Mouse (Mus musculus): ENCODE results near the gene Mrpl38. TPM values are rescaled to one million over a fixed set of nuclear protein-coding genes. Genes with fewer than 3 reads are reported as not detected.
"Not testable (repeated sequence)": the region's sequence is repeated elsewhere in the genome, so short reads cannot be mapped to it uniquely, and the experiment has no call there.

Gene Mrpl38
- polyA plus RNA-seq, 1 experiment from 2014 or later = 94.8 TPM

DNA sequence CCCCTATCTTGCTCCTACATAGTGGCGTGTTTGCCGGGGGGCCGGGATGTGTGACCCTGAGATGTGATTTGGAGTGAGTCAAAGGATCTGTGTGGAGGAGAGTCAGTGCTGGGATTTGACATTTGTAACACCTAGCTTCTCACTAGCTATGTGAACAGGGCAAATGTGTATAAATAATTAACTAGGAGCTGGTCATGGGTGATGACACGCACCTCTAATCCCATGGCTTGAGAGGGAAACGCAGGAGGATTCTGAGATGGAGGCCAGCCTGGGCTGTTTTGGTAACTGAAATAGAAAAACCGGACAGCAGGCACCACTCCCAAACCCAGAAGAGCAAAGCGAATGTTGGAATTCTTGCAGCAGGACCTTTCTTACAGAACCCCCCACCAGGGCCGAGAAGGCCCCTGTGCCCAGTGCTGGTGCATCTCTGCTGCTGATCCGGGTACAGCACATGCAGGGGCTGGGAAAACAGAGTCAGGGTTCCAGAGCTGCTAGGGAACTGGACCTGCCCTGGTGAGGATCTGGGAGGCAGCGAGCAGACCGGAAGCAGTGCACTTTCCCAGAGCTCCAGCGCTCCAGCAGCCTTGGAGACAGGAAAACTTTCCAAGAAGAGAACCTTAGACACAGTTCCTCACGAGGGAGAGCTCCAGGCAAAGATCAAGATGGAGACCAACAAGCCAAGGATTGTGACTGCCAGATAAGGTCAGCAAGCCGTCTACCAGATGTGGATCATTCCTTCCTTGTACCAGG lies 39.8 kb downstream of the Mrpl38 start:
- no peak for ATAC-seq (ENCODE audit: insufficient read depth, low FRiP score, low read depth)
- WGBS = 63% methylated on average over 14 of the region's 14 CpGs
- Histone ChIP-seq H3K4me1 (peaks cover 51% of the 10 kb centered on the region), H3K36me3 (no peaks in the 10 kb centered on the region), H3K27me3 (replicated peaks) (no peaks in the 10 kb centered on the region), H3K4me3 (replicated peaks) (no peak overlapping the region), H3K9ac (no peak overlapping the region), H3K9me3 (no peaks in the 10 kb centered on the region), H3K27ac (peak overlapping the region; percentile 72), H3K4me2 (no peak overlapping the region)

- H3K4me1 ChIP-seq = peaks cover 29% of the 10 kb centered on the region
These were observed 42.2 kb downstream of the Mrpl38 start for GRCm38 (mm10) chr11:116096213-116097108.

DNA sequence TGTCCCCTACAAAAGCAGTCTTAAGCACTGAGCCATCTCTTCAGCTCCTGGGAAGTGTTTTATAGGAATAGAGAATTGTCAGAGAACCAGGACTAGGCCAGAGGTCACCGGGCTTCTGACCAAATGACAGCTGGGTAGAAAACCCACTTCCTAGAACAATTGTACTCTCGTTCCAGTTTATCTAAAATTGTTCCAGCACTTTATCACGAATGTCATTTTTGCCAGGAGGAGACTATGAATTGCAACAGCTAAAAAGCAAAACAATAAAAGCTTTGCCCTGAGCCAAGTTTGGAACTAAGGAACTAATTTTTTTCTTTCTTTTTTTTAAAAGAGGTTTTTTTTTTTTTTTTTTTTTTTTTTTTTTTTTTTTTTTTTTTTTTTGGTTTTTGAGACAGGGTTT lies 43.1 kb downstream of the Mrpl38 start:
- no peak overlapping the region for H3K4me2 ChIP-seq
- ATAC-seq (ENCODE audit: insufficient read depth, low FRiP score, low read depth) = no peak
- H3K9me3 ChIP-seq = no peaks in the 10 kb centered on the region
- H3K4me3 ChIP-seq (replicated peaks) = no peak overlapping the region
- H3K27me3 ChIP-seq (replicated peaks) = no peaks in the 10 kb centered on the region
- no peaks in the 10 kb centered on the region for H3K36me3 ChIP-seq
- peak overlapping the region; percentile 5; the same call in 1 of the 2 replicates for H3K27ac ChIP-seq
- H3K9ac ChIP-seq = no peak overlapping the region
- 65% methylated on average over 3 of the region's 3 CpGs for WGBS
- peaks cover 20% of the 10 kb centered on the region for H3K4me1 ChIP-seq

More at GRCm38 (mm10) chr11:116096213-116097108, 42.2 kb downstream of the Mrpl38 start:
- WGBS = 80% methylated on average over 5 of the region's 5 CpGs
- Histone ChIP-seq H3K9me3 (no peaks in the 10 kb centered on the region), H3K4me2 (no peak overlapping the region), H3K4me3 (replicated peaks) (no peak overlapping the region), H3K27me3 (replicated peaks) (no peaks in the 10 kb centered on the region), H3K9ac (no peak overlapping the region), H3K27ac (no peak overlapping the region), H3K36me3 (no peaks in the 10 kb centered on the region)
- ATAC-seq (ENCODE audit: insufficient read depth, low FRiP score, low read depth) = no peak

- Histone ChIP-seq H3K9ac (no peak overlapping the region), H3K27ac (no peak overlapping the region), H3K9me3 (no peaks in the 10 kb centered on the region), H3K4me1 (peaks cover 6% of the 10 kb centered on the region; the same call in 1 of the 2 replicates), H3K27me3 (replicated peaks) (no peaks in the 10 kb centered on the region), H3K36me3 (no peaks in the 10 kb centered on the region), H3K4me2 (no peak overlapping the region), H3K4me3 (replicated peaks) (no peak overlapping the region)
- ATAC-seq (ENCODE audit: insufficient read depth, low FRiP score, low read depth) = no peak
- WGBS = 39% methylated on average over 16 of the region's 16 CpGs
These were observed 44.7 kb downstream of the Mrpl38 start for GRCm38 (mm10) chr11:116093771-116094565.

GRCm38 (mm10) chr11:116092959-116093358 lies 45.7 kb downstream of the Mrpl38 start:
- H3K27ac ChIP-seq; H3K27me3 ChIP-seq (replicated peaks); H3K4me1 ChIP-seq; H3K9ac ChIP-seq; H3K9me3 ChIP-seq; H3K4me3 ChIP-seq (replicated peaks); H3K4me2 ChIP-seq; H3K36me3 ChIP-seq; ATAC-seq (ENCODE audit: insufficient read depth, low FRiP score, low read depth): not testable (repeated sequence)
- 88% methylated on average over 6 of the region's 6 CpGs for WGBS

DNA sequence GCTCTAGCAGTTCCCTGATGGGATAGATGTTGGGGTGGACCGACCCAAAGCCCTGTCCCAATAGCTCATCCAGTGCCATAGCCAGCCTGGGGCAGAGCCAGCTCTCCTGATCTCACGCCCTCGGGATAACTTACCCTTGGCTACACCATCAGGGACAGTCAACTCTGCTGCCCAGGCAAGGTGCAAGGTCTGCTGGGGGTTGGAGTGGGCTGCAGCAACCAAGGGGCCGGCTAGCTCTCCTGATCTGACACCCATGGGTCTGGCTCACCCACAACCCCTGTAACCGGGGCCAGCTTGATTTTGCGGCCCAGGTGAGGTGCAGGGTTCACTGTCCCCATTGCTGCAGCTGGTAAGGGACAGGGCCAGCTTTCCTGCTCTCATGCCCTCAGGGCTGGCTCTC lies 47.1 kb downstream of the Mrpl38 start:
- no peak overlapping the region for H3K4me2 ChIP-seq
- no peaks in the 10 kb centered on the region for H3K27me3 ChIP-seq (replicated peaks)
- no peaks in the 10 kb centered on the region for H3K9me3 ChIP-seq
- ATAC-seq (ENCODE audit: insufficient read depth, low FRiP score, low read depth) = no peak
- no peaks in the 10 kb centered on the region for H3K36me3 ChIP-seq
- no peak overlapping the region for H3K9ac ChIP-seq
- peaks cover 4% of the 10 kb centered on the region; the same call in 1 of the 2 replicates for H3K4me1 ChIP-seq
- H3K27ac ChIP-seq = no peak overlapping the region
- H3K4me3 ChIP-seq (replicated peaks) = no peak overlapping the region
- 83% methylated on average over 6 of the region's 6 CpGs for WGBS

- Histone ChIP-seq H3K9ac (no peak overlapping the region), H3K4me1 (peaks cover 20% of the 10 kb centered on the region), H3K27me3 (replicated peaks) (no peaks in the 10 kb centered on the region), H3K9me3 (no peaks in the 10 kb centered on the region), H3K36me3 (no peaks in the 10 kb centered on the region), H3K4me2 (no peak overlapping the region), H3K4me3 (replicated peaks) (no peak overlapping the region), H3K27ac (no peak overlapping the region)
- ATAC-seq (ENCODE audit: insufficient read depth, low FRiP score, low read depth) = no peak
- 93% methylated on average over 6 of the region's 6 CpGs for WGBS
These were observed 49.1 kb downstream of the Mrpl38 start for GRCm38 (mm10) chr11:116089545-116089944.

DNA sequence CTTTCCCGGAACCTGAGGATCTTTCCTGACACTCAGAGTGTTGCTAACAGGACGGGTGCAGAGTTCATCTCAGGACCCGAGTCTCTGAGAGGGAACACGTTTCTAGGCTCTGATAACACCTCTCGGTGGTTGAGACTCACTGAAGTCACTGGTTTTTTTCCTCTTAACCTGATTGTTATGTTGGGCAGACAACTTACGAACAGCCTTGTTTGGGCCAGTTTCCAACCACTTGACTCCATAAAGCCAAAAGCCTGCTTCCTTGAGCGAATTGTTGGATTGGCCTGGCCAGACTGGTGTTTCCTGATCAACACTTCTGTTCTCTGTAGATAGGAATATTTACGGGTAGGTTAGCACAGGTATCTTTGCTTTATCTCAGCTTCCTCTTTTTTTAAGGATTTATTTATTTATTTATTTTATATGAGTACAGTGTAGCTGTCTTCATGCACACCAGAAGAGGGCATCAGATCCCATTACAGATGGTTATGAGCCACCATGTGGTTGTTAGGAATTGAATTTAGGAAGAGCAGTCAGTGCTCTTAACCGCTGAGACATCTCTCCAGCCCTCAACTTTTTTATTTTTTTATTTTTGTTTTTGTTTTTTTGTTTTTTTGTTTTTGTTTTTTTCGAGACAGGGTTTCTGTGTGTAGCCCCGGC lies 49.8 kb downstream of the Mrpl38 start:
- Histone ChIP-seq H3K4me2 (no peak overlapping the region), H3K9ac (no peak overlapping the region), H3K27ac (no peak overlapping the region), H3K27me3 (replicated peaks) (no peaks in the 10 kb centered on the region), H3K9me3 (no peaks in the 10 kb centered on the region), H3K4me3 (replicated peaks) (no peak overlapping the region), H3K4me1 (peaks cover 20% of the 10 kb centered on the region), H3K36me3 (peaks cover 2% of the 10 kb centered on the region; the same call in 1 of the 2 replicates)
- ATAC-seq (ENCODE audit: insufficient read depth, low FRiP score, low read depth) = no peak
- WGBS = 77% methylated on average over 11 of the region's 11 CpGs

- peaks cover 9% of the 10 kb centered on the region for H3K36me3 ChIP-seq
- no peak overlapping the region; the same call in 1 of the 2 replicates for H3K27ac ChIP-seq
- no peak overlapping the region for H3K9ac ChIP-seq
- H3K4me2 ChIP-seq = peak overlapping the region; percentile 60; the same call in 1 of the 2 replicates
- H3K27me3 ChIP-seq (replicated peaks) = no peaks in the 10 kb centered on the region
- 68% methylated on average over 8 of the region's 8 CpGs for WGBS
- ATAC-seq (ENCODE audit: insufficient read depth, low FRiP score, low read depth) = no peak
- H3K4me3 ChIP-seq (replicated peaks) = no peak overlapping the region
- no peaks in the 10 kb centered on the region for H3K9me3 ChIP-seq
- H3K4me1 ChIP-seq = peaks cover 20% of the 10 kb centered on the region
These were observed 50.5 kb downstream of the Mrpl38 start for GRCm38 (mm10) chr11:116088188-116088587.

DNA sequence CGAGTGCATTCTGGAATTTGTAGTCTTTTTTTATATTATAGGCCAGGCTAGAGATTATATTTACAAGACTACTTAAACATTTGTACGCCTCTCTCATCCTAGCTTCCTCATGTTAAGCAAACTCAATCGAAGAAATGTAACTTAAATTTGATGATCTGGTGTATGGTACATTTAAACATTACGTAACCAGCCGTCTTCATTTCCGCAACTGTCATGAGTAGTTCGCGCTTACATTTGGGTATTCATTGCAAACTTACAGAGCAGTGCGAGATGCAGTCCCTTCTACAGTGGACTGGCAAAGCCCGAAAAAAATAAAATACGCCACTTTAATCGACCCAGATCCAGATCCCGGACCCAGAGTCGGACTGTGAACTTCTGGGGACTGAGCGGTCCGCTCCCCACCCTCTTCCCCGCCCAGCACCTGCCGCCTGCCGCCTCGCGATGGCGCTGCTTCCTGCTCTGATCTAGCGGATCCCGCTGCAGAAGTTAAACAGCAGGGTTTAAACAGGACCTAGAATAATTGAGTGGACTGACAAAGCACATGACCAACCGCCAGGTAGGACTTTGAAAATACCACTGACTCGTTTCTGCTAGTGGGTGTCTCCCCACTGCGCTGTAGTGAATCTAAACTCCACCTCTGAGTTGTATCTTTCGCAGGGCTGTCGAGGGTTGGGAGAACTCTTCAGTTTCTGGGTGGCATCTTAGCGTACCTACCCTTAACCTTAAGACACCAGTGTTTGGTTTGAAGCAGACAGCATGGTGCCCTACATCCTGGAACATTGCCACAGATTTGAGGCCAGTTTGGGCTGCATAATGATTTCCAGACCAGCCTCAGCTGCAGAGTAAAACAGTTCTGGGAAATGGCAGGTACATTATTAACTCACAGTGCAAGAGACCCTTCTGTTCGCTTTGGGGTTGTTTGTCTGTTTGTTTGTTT lies 51.2 kb downstream of the Mrpl38 start:
- H3K4me1 ChIP-seq = peaks cover 20% of the 10 kb centered on the region
- H3K4me2 ChIP-seq = peak overlapping the region; percentile 60
- ATAC-seq (ENCODE audit: insufficient read depth, low FRiP score, low read depth) = peak; percentile 78
- H3K36me3 ChIP-seq = peaks cover 14% of the 10 kb centered on the region
- H3K4me3 ChIP-seq (replicated peaks) = peak overlapping the region; percentile 53
- 2% methylated on average over 31 of the region's 31 CpGs for WGBS
- peak overlapping the region; percentile 86 for H3K27ac ChIP-seq
- H3K9ac ChIP-seq = no peak overlapping the region; the same call in 1 of the 2 replicates
- H3K27me3 ChIP-seq (replicated peaks) = no peaks in the 10 kb centered on the region
- no peaks in the 10 kb centered on the region for H3K9me3 ChIP-seq
